Comparison of ENCODE assay signal across 30 mouse cellular contexts in the genomic region with DNA sequence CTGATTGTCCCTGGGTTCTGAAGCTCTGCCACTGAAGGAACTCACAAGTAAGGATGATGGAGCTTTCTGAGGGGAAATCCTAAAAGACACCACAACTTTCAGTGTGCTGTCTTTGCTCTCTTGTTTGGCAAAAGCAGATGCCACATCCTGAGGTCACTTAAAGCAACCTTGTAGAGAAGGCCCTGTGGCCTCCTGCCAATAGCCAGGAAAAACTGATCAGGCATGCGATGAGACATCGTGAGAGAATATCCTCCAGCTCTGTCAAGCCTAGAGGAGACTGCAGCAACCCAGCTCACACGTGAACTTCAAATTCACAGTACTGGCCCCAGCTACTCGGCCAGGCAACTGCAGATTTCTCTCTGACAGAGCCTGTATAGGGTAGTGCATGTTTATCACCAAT.
DNase-seq lines count a peak whose midpoint lies in the region; ATAC-seq lines count a peak whose summit lies in the region.
"Had no signal": no experiment of that assay in that cellular context is flagged by ENCODE, and none has a peak within 500 bp of the region (broad histone marks: within the 10 kb centered on the region; RNA-seq: fewer than 3 reads in every experiment).

No protein-coding gene starts in this region.

- H3K27ac ChIP-seq in kidney, embryonic 15.5 days: no peak overlapping the region
- H3K27ac ChIP-seq: forebrain, embryonic 10.5 days; heart, adult 2 months; heart, embryonic 13.5 days; hindbrain, embryonic 15.5 days; intestine, embryonic 15.5 days; limb, embryonic 15.5 days; liver, embryonic 15.5 days; lung, embryonic 15.5 days; midbrain, embryonic 15.5 days; neural tube, embryonic 13.5 days had no signal

- WGBS in kidney, embryonic 15.5 days: 64% methylated on average over 4 of the region's 4 CpGs

- no peak overlapping the region for H3K4me2 ChIP-seq in kidney, embryonic 15.5 days
- H3K4me2 ChIP-seq: heart, embryonic 13.5 days; hindbrain, embryonic 15.5 days; intestine, embryonic 15.5 days; limb, embryonic 15.5 days; liver, embryonic 15.5 days; lung, embryonic 15.5 days; midbrain, embryonic 15.5 days; neural tube, embryonic 13.5 days had no signal

- no peak overlapping the region for H3K9ac ChIP-seq in kidney, embryonic 15.5 days
- H3K9ac ChIP-seq: heart, embryonic 13.5 days; hindbrain, embryonic 15.5 days; intestine, embryonic 15.5 days; limb, embryonic 15.5 days; liver, embryonic 15.5 days; lung, embryonic 15.5 days; midbrain, embryonic 15.5 days; neural tube, embryonic 13.5 days had no signal

- peak; percentile 42 for DNase-seq in heart, adult 11 months
- DNase-seq in heart, postnatal 25 days (ENCODE audit: low spot score): no peak
- DNase-seq in kidney, postnatal 10 days: peak; percentile 20
- peak; percentile 75 for DNase-seq in adrenal gland, adult 8-10 months
- peak; percentile 21 for DNase-seq in kidney, postnatal 14 days
- no peak for DNase-seq in frontal cortex, postnatal 14 days (ENCODE audit: low spot score in 2 of 2)
- no peak for DNase-seq in layer of hippocampus, adult 11-12 months (ENCODE audit: low spot score)
- DNase-seq: cerebellum, adult 9-11 months; gastrocnemius, postnatal 14 days; heart, adult 2 months; heart, postnatal 36 days; layer of hippocampus, adult 9-11 months; lung, postnatal 4 days; retina, postnatal 1 day; right cerebral cortex, postnatal 25 days; spleen, adult 18-20 months; thymus, postnatal 25 days had no signal

- H3K9me3 ChIP-seq in kidney, embryonic 15.5 days (replicated peaks): no peaks in the 10 kb centered on the region
- H3K9me3 ChIP-seq: forebrain, embryonic 10.5 days; heart, embryonic 13.5 days; hindbrain, embryonic 15.5 days; intestine, embryonic 15.5 days; limb, embryonic 15.5 days; liver, embryonic 15.5 days; lung, embryonic 15.5 days; midbrain, embryonic 15.5 days; neural tube, embryonic 13.5 days had no signal

- H3K36me3 ChIP-seq in kidney, embryonic 15.5 days: no peaks in the 10 kb centered on the region
- H3K36me3 ChIP-seq: heart, embryonic 13.5 days; hindbrain, embryonic 15.5 days; intestine, embryonic 15.5 days; limb, embryonic 15.5 days; liver, embryonic 15.5 days; lung, embryonic 15.5 days; midbrain, embryonic 15.5 days; neural tube, embryonic 13.5 days had no signal

- ATAC-seq in kidney, embryonic 15.5 days (replicated peaks; ENCODE audit: low FRiP score): no peak
- ATAC-seq: activated CD4-positive, CD25-positive, alpha-beta regulatory T cell, adult 4 months; forebrain, embryonic 16.5 days; intestine, embryonic 15.5 days; midbrain, embryonic 15.5 days had no signal

- H3K4me3 ChIP-seq in kidney, embryonic 15.5 days (replicated peaks): no peak overlapping the region
- H3K4me3 ChIP-seq: forebrain, embryonic 10.5 days; heart, adult 2 months; heart, embryonic 13.5 days; hindbrain, embryonic 15.5 days; intestine, embryonic 15.5 days; limb, embryonic 15.5 days; liver, embryonic 15.5 days; lung, embryonic 15.5 days; midbrain, embryonic 15.5 days; myocyte; neural tube, embryonic 13.5 days had no signal

- H3K27me3 ChIP-seq in kidney, embryonic 15.5 days: no peaks in the 10 kb centered on the region
- H3K27me3 ChIP-seq: heart, embryonic 13.5 days; hindbrain, embryonic 15.5 days; intestine, embryonic 15.5 days; limb, embryonic 15.5 days; liver, embryonic 15.5 days; lung, embryonic 15.5 days; midbrain, embryonic 15.5 days; neural tube, embryonic 13.5 days had no signal

- intact Hi-C loops in heart, postnatal 25 days (cut with DNase I): no loop called here

- no peaks in the 10 kb centered on the region for H3K4me1 ChIP-seq in kidney, embryonic 15.5 days
- H3K4me1 ChIP-seq: limb, embryonic 15.5 days; liver, embryonic 15.5 days; lung, embryonic 15.5 days had no signal

Comparison
In these comparisons a context has a peak if more than half of its experiments do, and no peak if none do; other contexts are left out.
1. DNase-seq: peak in heart, adult 11 months (single experiment), kidney, postnatal 10 days (single experiment), adrenal gland, adult 8-10 months (single experiment) and kidney, postnatal 14 days (single experiment); none in heart, postnatal 25 days (single experiment), frontal cortex, postnatal 14 days (0 of 2) and layer of hippocampus, adult 11-12 months (single experiment).